Mouse (Mus musculus): Measurements from ENCODE around the gene Nomo1. TPM values are rescaled to one million over a fixed set of nuclear protein-coding genes. Genes with fewer than 3 reads are reported as not detected.

The Nomo1 gene
- polyA plus RNA-seq, 1 experiment, result 98.0 TPM

GRCm38 (mm10) chr7:46033870-46034337 lies 406 bp downstream of the Nomo1 start:
- peak overlapping the region; percentile 83 for H3K4me3 ChIP-seq (replicated peaks; ENCODE audit: insufficient read depth, low read depth, low read length)
- TF ChIP-seq POLR2A (IDR thresholded peaks at IDR 0.05; ENCODE audit: borderline replicate concordance, insufficient read depth, low read length) (no peak), CTCF (IDR thresholded peaks at IDR 0.05; ENCODE audit: borderline replicate concordance, insufficient read depth, low read depth, low read length) (no peak)
- H3K27me3 ChIP-seq (ENCODE audit: control insufficient read depth, insufficient read depth, low read length), result no peaks in the 10 kb centered on the region
- peaks cover 6% of the 10 kb centered on the region; the same call in 1 of the 2 replicates for H3K4me1 ChIP-seq (ENCODE audit: control insufficient read depth, insufficient read depth, low read length)
- H3K27ac ChIP-seq (ENCODE audit: insufficient read depth, low read length), result no peak overlapping the region
- under 1% methylated on average over 35 of the region's 35 CpGs for WGBS
- DNase-seq, result no peak

- Histone ChIP-seq H3K27me3 (ENCODE audit: control insufficient read depth, insufficient read depth, low read length) (no peaks in the 10 kb centered on the region), H3K4me1 (ENCODE audit: control insufficient read depth, insufficient read depth, low read length) (peaks cover 6% of the 10 kb centered on the region; the same call in 1 of the 2 replicates), H3K27ac (ENCODE audit: insufficient read depth, low read length) (no peak overlapping the region), H3K4me3 (replicated peaks; ENCODE audit: insufficient read depth, low read depth, low read length) (peak overlapping the region; percentile 16)
- DNase-seq, result no peak
- no peak for TF ChIP-seq CTCF (IDR thresholded peaks at IDR 0.05; ENCODE audit: borderline replicate concordance, insufficient read depth, low read depth, low read length)
- TF ChIP-seq POLR2A (IDR thresholded peaks at IDR 0.05; ENCODE audit: borderline replicate concordance, insufficient read depth, low read length), result no peak
- 69% methylated on average over 2 of the region's 2 CpGs for WGBS
Measured at GRCm38 (mm10) chr7:46034991-46035390, 1.5 kb downstream of the Nomo1 start.

DNA sequence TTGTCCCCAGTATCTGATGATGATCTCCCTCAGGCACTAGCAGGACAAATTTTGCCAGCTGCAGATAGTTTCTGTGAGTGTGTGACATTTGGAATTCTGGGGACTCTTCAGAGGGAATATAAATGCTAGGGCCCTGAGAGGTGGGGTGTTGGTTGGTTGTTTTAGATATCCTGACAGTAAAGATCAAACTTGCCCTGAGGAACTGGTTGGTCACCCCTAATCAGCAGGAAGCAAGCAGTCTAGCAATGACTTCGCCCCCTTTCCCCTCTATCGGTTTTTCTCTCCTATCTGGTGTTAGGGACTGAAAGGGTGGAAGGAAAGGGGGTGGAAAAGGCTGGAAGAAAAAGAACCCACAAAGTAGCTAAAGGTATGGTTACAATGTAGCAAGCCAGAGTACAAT lies 2.0 kb downstream of the Nomo1 start:
- TF ChIP-seq CTCF (IDR thresholded peaks at IDR 0.05; ENCODE audit: borderline replicate concordance, insufficient read depth, low read depth, low read length), result no peak
- TF ChIP-seq POLR2A (IDR thresholded peaks at IDR 0.05; ENCODE audit: borderline replicate concordance, insufficient read depth, low read length), result no peak
- Histone ChIP-seq H3K4me1 (ENCODE audit: control insufficient read depth, insufficient read depth, low read length) (peaks cover 6% of the 10 kb centered on the region; the same call in 1 of the 2 replicates), H3K27ac (ENCODE audit: insufficient read depth, low read length) (no peak overlapping the region), H3K4me3 (replicated peaks; ENCODE audit: insufficient read depth, low read depth, low read length) (no peak overlapping the region), H3K27me3 (ENCODE audit: control insufficient read depth, insufficient read depth, low read length) (no peaks in the 10 kb centered on the region)
- 88% methylated on average over 2 of the region's 2 CpGs for WGBS
- no peak for DNase-seq

DNA sequence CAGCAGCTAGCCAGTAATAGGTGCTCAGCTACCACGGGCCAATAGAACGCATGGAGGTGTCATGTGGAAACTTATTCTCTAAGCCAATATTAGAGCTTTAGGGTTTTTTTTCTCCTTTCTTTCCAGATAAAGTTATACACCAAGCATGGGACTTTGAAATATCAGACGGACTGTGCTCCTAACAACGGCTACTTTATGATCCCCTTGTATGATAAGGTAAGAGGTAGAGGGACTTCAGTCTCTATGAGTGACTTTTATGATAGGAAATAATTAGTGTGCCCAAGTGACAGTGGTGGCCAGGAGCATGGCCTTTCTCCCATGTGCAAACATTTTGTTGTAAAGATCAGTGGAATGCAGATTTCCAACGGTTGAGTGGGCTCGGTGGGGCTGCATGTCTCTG lies 3.9 kb downstream of the Nomo1 start:
- Histone ChIP-seq H3K27me3 (ENCODE audit: control insufficient read depth, insufficient read depth, low read length) (no peaks in the 10 kb centered on the region), H3K4me3 (replicated peaks; ENCODE audit: insufficient read depth, low read depth, low read length) (no peak overlapping the region), H3K27ac (ENCODE audit: insufficient read depth, low read length) (no peak overlapping the region), H3K4me1 (ENCODE audit: control insufficient read depth, insufficient read depth, low read length) (peaks cover 6% of the 10 kb centered on the region; the same call in 1 of the 2 replicates)
- no peak for DNase-seq
- TF ChIP-seq CTCF (IDR thresholded peaks at IDR 0.05; ENCODE audit: borderline replicate concordance, insufficient read depth, low read depth, low read length) (no peak), POLR2A (IDR thresholded peaks at IDR 0.05; ENCODE audit: borderline replicate concordance, insufficient read depth, low read length) (no peak)
- 70% methylated on average over 6 of the region's 6 CpGs for WGBS

DNA sequence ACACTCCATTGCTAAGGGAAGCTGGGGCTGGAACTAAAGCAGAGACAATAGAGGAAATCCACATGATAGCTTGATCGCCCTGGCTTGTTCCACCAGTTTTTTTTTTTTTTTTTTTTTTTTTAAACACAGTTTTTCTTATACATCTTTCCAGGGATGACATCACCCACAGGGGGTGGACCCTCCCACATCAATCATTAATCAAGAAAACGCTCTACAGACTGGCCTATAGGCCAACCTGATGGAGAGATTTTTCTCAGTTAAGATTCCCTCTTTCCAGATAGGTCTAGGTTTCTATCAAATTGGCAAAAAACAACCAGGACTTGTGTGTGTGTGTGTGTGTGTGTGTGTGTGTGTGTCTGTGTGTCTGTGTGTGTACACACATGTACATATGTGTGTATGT lies 6.4 kb downstream of the Nomo1 start:
- H3K27ac ChIP-seq (ENCODE audit: insufficient read depth, low read length), result no peak overlapping the region
- no peak for TF ChIP-seq CTCF (IDR thresholded peaks at IDR 0.05; ENCODE audit: borderline replicate concordance, insufficient read depth, low read depth, low read length)
- TF ChIP-seq POLR2A (IDR thresholded peaks at IDR 0.05; ENCODE audit: borderline replicate concordance, insufficient read depth, low read length), result no peak
- 0 out of 2 replicates have a peak, but pooled peaks cover 4% of the 10 kb centered on the region for H3K4me1 ChIP-seq (ENCODE audit: control insufficient read depth, insufficient read depth, low read length)
- H3K27me3 ChIP-seq (ENCODE audit: control insufficient read depth, insufficient read depth, low read length), result no peaks in the 10 kb centered on the region
- WGBS, result 76% methylated on average over 2 of the region's 2 CpGs
- DNase-seq, result no peak
- H3K4me3 ChIP-seq (replicated peaks; ENCODE audit: insufficient read depth, low read depth, low read length), result no peak overlapping the region

GRCm38 (mm10) chr7:46044106-46044505 lies 10.6 kb downstream of the Nomo1 start:
- H3K27me3 ChIP-seq (ENCODE audit: control insufficient read depth, insufficient read depth, low read length), result no peaks in the 10 kb centered on the region
- no peak overlapping the region for H3K4me3 ChIP-seq (replicated peaks; ENCODE audit: insufficient read depth, low read depth, low read length)
- 87% methylated on average over 10 of the region's 10 CpGs for WGBS
- no peak for DNase-seq
- no peaks in the 10 kb centered on the region for H3K4me1 ChIP-seq (ENCODE audit: control insufficient read depth, insufficient read depth, low read length)
- TF ChIP-seq POLR2A (IDR thresholded peaks at IDR 0.05; ENCODE audit: borderline replicate concordance, insufficient read depth, low read length), result no peak
- no peak for TF ChIP-seq CTCF (IDR thresholded peaks at IDR 0.05; ENCODE audit: borderline replicate concordance, insufficient read depth, low read depth, low read length)
- no peak overlapping the region for H3K27ac ChIP-seq (ENCODE audit: insufficient read depth, low read length)

GRCm38 (mm10) chr7:46045882-46046281 lies 12.4 kb downstream of the Nomo1 start:
- no peaks in the 10 kb centered on the region for H3K27me3 ChIP-seq (ENCODE audit: control insufficient read depth, insufficient read depth, low read length)
- no peak overlapping the region for H3K27ac ChIP-seq (ENCODE audit: insufficient read depth, low read length)
- DNase-seq, result no peak
- whole genome bisulfite sequencing, result 86% methylated on average over 11 of the region's 11 CpGs
- TF ChIP-seq CTCF (IDR thresholded peaks at IDR 0.05; ENCODE audit: borderline replicate concordance, insufficient read depth, low read depth, low read length), result no peak
- TF ChIP-seq POLR2A (IDR thresholded peaks at IDR 0.05; ENCODE audit: borderline replicate concordance, insufficient read depth, low read length), result no peak
- H3K4me3 ChIP-seq (replicated peaks; ENCODE audit: insufficient read depth, low read depth, low read length), result no peak overlapping the region
- H3K4me1 ChIP-seq (ENCODE audit: control insufficient read depth, insufficient read depth, low read length), result no peaks in the 10 kb centered on the region

DNA sequence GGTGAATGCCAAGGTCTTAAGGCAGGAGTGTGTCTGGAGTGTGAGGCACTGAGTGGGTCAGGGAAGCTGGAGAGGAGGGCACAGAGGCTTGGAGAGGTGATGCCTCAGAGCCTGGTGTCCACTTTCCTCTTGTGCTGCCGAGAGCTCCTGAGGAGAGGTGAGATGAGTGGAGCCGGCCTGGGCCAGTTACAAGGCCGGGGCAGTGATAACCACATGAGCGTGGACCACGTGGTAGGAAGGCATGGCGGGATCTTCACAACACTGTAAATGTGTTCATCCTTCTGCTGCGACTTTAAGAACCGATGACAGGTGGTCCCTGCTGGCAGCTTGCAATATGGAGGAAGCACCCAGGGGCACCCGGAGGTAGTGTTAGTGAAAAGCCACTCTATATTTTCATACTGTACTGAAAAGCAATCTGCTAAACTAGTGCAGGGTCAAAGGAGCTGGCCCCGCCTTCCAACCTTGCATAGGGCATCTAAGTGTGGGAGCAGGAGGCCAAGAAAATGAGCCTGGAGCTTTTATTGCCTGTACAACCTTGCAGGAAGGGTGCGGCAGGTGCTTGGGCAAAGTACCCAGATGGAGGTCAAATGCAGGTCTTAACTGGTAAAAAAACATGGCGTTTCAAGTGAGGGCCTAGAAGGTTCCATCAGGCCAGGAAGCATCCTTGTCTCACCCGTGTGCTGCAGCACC lies 14.5 kb downstream of the Nomo1 start:
- Histone ChIP-seq H3K27ac (ENCODE audit: insufficient read depth, low read length) (no peak overlapping the region), H3K4me1 (ENCODE audit: control insufficient read depth, insufficient read depth, low read length) (no peaks in the 10 kb centered on the region), H3K4me3 (replicated peaks; ENCODE audit: insufficient read depth, low read depth, low read length) (no peak overlapping the region), H3K27me3 (ENCODE audit: control insufficient read depth, insufficient read depth, low read length) (no peaks in the 10 kb centered on the region)
- WGBS, result 68% methylated on average over 13 of the region's 13 CpGs
- no peak for DNase-seq
- TF ChIP-seq CTCF (IDR thresholded peaks at IDR 0.05; ENCODE audit: borderline replicate concordance, insufficient read depth, low read depth, low read length) (no peak), POLR2A (IDR thresholded peaks at IDR 0.05; ENCODE audit: borderline replicate concordance, insufficient read depth, low read length) (no peak)
